Mouse (Mus musculus): Measurements from ENCODE around the gene Afg1l. TPM values are rescaled to one million over a fixed set of nuclear protein-coding genes. Genes with fewer than 3 reads are reported as not detected.
A peak's percentile ranks its signal among the peaks of the same experiment; 100 is the strongest.

The Afg1l gene
- polyA plus RNA-seq, 1 experiment from 2014 or later = 4.3 TPM

DNA sequence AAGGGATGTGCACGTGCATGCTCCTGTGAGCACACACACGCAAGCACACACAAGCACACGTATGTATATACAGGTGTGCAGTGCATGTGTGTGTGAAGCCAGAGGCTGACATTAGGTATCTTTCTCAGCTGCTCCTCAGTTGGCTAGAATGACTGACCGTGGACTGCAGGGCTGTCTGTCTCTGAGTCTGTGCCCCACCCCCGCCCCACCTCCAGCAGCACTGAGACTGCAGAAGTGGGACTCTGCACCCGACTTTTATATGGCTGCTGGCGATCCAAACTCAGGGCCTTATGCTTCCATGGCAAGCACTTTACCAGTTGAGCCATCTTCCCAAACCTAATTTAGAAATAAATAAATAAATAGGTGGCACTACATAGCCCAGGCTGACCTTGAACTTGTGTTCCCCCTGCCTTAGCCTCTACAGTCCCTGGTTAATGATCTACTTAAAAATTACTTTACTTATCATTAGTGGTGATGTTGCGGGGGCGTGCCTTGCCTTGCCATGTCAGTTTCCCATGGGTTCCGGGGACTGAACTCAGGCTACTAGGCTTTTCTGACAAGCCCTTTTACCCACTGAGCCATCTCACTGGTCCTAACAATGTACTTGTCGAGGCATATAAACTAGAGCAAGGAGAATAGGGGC is 136.4 kb downstream of the Afg1l start:
- H3K4me1 ChIP-seq = peaks cover 56% of the 10 kb centered on the region
- no peak overlapping the region for H3K27ac ChIP-seq
- WGBS = 81% methylated on average over 11 of the region's 11 CpGs
- no peaks in the 10 kb centered on the region for H3K9me3 ChIP-seq
- no peak overlapping the region for H3K4me3 ChIP-seq (replicated peaks)
- H3K4me2 ChIP-seq = no peak overlapping the region
- ATAC-seq (ENCODE audit: low FRiP score) = no peak
- H3K9ac ChIP-seq = no peak overlapping the region
- no peaks in the 10 kb centered on the region for H3K36me3 ChIP-seq (replicated peaks)
- H3K27me3 ChIP-seq = peaks cover 14% of the 10 kb centered on the region

DNA sequence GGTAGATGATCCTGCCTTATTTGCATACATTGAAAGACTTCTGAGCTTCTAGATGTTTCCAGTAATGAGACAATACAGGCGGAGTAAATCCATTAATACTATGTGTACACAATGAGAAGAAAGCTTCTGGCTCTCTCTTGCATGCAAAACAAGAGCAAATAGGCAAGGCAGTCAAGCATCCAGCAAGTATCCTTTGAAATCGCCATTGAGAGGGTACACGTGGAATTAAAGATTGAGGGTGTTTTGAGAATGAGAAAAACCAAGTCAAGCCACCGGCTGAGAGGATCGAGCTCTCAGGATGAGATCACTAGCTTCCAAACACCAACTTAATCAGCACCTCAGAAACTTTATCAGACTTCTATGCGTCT is 138.0 kb downstream of the Afg1l start:
- Histone ChIP-seq H3K36me3 (replicated peaks) (no peaks in the 10 kb centered on the region), H3K4me1 (peaks cover 46% of the 10 kb centered on the region), H3K9ac (no peak overlapping the region), H3K9me3 (no peaks in the 10 kb centered on the region), H3K27ac (peak overlapping the region; percentile 66), H3K4me2 (peak overlapping the region; percentile 17; the same call in 1 of the 2 replicates), H3K27me3 (peaks cover 22% of the 10 kb centered on the region), H3K4me3 (replicated peaks) (no peak overlapping the region)
- ATAC-seq (ENCODE audit: low FRiP score) = no peak
- WGBS = 10% methylated on average over 6 of the region's 6 CpGs

DNA sequence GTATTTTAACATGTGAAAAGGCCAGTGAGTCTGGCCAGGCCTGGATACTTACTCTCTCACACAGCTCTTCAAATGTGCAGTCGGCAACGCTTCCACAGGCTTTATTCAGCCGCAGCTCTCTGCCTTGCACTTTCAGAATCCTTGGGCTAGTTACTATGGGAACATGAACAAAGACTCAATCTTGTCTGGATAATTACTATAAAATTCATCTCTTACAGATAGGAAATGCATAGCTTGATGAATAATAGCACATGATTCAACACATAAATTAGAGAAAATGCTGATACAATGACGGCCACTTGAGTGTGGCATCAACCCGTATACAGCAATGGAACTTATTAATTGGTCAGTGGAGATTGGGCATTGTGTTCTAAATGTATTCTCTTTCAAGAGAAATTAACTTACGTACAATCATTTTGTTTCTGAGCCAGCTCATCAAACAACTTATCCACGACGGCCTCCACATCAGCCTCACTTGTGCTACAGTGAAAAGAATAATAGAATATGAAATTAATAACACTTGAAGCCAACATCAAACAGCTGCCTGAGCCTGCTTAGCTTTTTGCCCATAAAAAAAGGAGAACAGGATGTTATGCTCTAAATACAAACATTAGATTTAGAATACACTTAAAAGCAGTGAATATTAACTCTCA is 138.5 kb downstream of the Afg1l start:
- Histone ChIP-seq H3K9me3 (no peaks in the 10 kb centered on the region), H3K4me1 (peaks cover 46% of the 10 kb centered on the region), H3K27ac (peak overlapping the region; percentile 69), H3K27me3 (peaks cover 22% of the 10 kb centered on the region), H3K4me3 (replicated peaks) (no peak overlapping the region), H3K9ac (no peak overlapping the region), H3K4me2 (peak overlapping the region; percentile 8; the same call in 1 of the 2 replicates), H3K36me3 (replicated peaks) (no peaks in the 10 kb centered on the region)
- WGBS = 17% methylated on average over 8 of the region's 8 CpGs
- ATAC-seq (ENCODE audit: low FRiP score) = peak; percentile 77; the same call in 1 of the 2 replicates

DNA sequence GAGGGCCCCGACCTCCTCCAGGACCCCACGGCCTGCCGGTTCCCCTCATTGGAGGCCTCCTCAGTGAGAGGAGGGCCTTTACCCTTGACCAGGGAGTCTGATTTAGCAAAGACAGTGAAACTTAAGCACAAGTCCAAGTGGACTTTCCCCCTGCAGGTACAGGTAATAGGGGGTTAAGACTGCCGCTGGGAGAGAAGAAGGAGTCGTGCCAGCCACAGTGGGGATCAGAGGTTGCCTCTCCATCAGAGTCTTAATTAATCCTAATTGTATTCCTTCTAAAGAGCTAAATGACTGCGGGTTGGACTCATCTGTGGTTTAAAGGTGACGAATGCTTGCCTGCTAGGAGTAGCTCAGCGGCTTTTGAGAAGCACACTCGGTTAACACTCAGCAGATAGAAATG is 139.9 kb downstream of the Afg1l start:
- Histone ChIP-seq H3K4me3 (replicated peaks) (no peak overlapping the region), H3K27ac (0 out of 2 replicates have a peak overlapping the region, but pooled peaks have one; percentile 25), H3K4me2 (no peak overlapping the region), H3K9ac (peak overlapping the region; percentile 36; the same call in 1 of the 2 replicates), H3K36me3 (replicated peaks) (no peaks in the 10 kb centered on the region), H3K4me1 (peaks cover 46% of the 10 kb centered on the region), H3K9me3 (no peaks in the 10 kb centered on the region), H3K27me3 (peaks cover 22% of the 10 kb centered on the region)
- 25% methylated on average over 9 of the region's 9 CpGs for WGBS
- no peak for ATAC-seq (ENCODE audit: low FRiP score)

DNA sequence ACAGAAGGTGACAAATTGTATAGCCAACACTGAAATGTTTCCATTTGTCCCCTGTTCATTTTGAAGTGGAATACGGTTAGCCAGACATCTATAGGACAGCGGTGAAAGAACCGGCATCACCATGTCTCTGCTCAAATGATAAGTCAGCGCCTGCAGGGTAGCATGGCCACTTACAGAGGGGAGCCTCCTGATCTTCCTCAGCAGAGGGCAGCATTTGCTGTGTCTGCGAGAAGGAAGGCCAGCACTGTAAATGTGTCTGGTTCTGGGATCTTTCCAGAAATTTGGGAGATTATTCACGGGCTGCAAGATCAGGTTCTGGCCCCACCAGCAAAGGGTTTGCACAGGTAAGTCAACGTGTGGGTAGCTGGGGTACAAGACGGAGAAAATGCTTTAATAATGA is 150.8 kb downstream of the Afg1l start:
- Histone ChIP-seq H3K9me3 (no peaks in the 10 kb centered on the region), H3K36me3 (replicated peaks) (no peaks in the 10 kb centered on the region), H3K4me1 (peaks cover 3% of the 10 kb centered on the region; the same call in 1 of the 2 replicates), H3K4me2 (no peak overlapping the region), H3K27ac (no peak overlapping the region), H3K9ac (no peak overlapping the region), H3K4me3 (replicated peaks) (no peak overlapping the region), H3K27me3 (peaks cover 2% of the 10 kb centered on the region; the same call in 1 of the 2 replicates)
- 71% methylated on average over 8 of the region's 8 CpGs for WGBS
- ATAC-seq (ENCODE audit: low FRiP score) = no peak

DNA sequence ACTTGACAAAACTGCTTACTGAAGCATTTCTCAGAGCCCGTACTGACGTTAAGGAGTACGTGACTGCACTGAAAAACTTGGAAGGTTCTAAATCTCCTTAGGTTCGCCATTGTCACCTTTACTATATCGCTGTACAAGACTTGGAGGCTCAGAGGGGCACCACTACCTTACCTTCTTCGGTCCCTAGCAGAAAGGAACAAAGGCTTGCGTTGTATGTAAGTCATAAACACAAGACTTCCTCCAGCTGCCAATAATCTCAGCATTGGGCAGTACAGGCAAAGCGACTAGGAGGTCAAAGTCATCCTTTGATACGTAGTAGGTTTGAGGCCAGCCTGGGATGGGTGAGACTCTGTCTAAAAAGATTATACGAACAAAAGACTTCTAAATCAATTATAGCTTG is 153.1 kb downstream of the Afg1l start:
- Histone ChIP-seq H3K36me3 (replicated peaks) (no peaks in the 10 kb centered on the region), H3K9me3 (no peaks in the 10 kb centered on the region), H3K9ac (no peak overlapping the region), H3K4me1 (peaks cover 3% of the 10 kb centered on the region; the same call in 1 of the 2 replicates), H3K4me2 (no peak overlapping the region), H3K4me3 (replicated peaks) (no peak overlapping the region), H3K27me3 (no peaks in the 10 kb centered on the region), H3K27ac (no peak overlapping the region)
- no peak for ATAC-seq (ENCODE audit: low FRiP score)
- 74% methylated on average over 10 of the region's 10 CpGs for whole genome bisulfite sequencing

DNA sequence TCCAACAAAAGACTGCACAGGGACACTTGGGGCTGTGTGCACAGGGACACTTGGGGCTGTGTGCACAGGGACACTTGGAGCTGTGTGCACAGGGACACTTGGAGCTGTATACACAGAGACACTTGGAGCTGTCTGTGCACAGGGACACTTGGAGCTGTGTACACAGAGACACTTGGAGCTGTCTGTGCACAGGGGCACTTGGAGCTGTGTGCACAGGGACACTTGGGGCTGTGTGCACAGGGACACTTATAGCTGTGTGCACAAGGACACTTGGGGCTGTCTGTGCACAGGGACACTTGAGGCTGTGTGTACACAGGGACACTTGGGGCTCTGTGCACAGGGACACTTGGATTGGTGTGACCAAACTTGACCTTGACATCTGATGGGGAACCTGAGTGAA is 154.4 kb downstream of the Afg1l start:
- H3K27me3 ChIP-seq = no peaks in the 10 kb centered on the region
- peaks cover 3% of the 10 kb centered on the region; the same call in 1 of the 2 replicates for H3K4me1 ChIP-seq
- no peak overlapping the region for H3K4me3 ChIP-seq (replicated peaks)
- no peaks in the 10 kb centered on the region for H3K9me3 ChIP-seq
- no peak overlapping the region for H3K9ac ChIP-seq
- ATAC-seq (ENCODE audit: low FRiP score) = no peak
- no peak overlapping the region for H3K4me2 ChIP-seq
- no peak overlapping the region for H3K27ac ChIP-seq
- H3K36me3 ChIP-seq (replicated peaks) = no peaks in the 10 kb centered on the region

DNA sequence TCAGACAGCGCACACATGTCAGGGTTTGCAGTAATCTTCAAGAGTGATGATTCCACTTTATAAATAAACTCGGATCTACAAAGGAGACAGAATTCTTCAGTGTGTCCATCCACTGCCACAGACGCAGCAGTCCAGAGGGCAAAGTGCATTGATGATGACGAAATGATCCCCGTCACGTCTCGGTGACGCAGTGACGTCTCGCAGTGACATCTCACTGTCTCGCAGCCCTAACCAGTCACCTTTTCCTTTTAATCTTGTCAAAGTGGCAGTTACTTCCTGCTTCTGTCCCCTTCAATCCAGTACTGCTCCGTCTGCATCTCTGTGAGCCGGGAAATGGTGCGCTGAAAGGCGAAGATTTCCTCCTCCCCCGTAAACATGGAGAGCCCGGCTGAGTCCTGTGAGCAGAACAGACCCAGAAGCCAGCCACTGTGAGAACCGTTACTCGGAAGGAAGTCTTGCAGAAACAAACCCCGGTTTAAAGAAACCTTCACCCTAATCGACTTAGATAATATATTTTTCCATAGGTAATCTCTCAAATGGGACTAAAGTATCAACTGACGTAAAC is 165.1 kb downstream of the Afg1l start:
- no peaks in the 10 kb centered on the region for H3K9me3 ChIP-seq
- H3K27me3 ChIP-seq = 0 out of 2 replicates have a peak, but pooled peaks cover 7% of the 10 kb centered on the region
- WGBS = 88% methylated on average over 22 of the region's 22 CpGs
- no peak overlapping the region for H3K9ac ChIP-seq
- H3K4me2 ChIP-seq = no peak overlapping the region
- H3K4me1 ChIP-seq = peaks cover 3% of the 10 kb centered on the region; the same call in 1 of the 2 replicates
- no peak for ATAC-seq (ENCODE audit: low FRiP score)
- no peaks in the 10 kb centered on the region for H3K36me3 ChIP-seq (replicated peaks)
- H3K27ac ChIP-seq = no peak overlapping the region
- no peak overlapping the region for H3K4me3 ChIP-seq (replicated peaks)

DNA sequence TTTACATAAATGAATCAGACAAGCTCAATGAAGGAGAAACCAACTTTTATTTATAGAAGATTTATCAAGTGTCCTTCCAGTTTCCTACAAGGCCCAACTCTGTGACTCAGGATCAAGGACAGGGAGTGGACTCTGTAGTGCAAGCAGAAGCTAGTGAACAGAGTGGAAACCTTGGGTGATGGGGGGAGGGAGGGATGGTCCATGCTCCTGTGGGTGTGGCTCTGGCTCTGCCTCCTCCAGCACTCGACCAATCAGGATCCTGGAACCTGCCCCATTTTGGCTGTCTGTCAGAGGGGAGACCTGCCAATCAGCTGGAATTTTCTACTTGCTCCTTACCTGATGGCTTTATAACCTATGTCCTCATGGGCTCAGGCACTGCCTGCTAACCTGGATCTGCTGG is 165.8 kb downstream of the Afg1l start:
- Histone ChIP-seq H3K4me1 (peaks cover 7% of the 10 kb centered on the region), H3K9ac (no peak overlapping the region), H3K27me3 (0 out of 2 replicates have a peak, but pooled peaks cover 7% of the 10 kb centered on the region), H3K4me2 (no peak overlapping the region), H3K27ac (no peak overlapping the region), H3K36me3 (replicated peaks) (no peaks in the 10 kb centered on the region), H3K9me3 (no peaks in the 10 kb centered on the region), H3K4me3 (replicated peaks) (no peak overlapping the region)
- 65% methylated on average over 1 of the region's 1 CpGs for WGBS
- ATAC-seq (ENCODE audit: low FRiP score) = no peak

DNA sequence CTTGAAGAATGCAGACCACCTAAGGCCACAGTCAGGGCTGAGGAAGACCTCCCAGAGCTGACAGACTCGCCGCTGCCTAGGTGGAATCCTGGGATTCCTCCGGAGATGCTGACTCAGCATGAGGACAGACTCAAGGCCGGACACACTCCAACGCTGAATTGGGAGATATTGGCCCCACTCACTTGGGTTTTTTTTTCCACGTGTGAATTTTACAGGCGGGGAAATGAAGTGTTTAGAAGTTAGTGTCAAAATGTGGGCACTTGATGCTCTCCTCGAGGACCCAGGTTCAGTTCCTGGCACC is 169.7 kb downstream of the Afg1l start:
- no peak overlapping the region for H3K9ac ChIP-seq
- no peak overlapping the region for H3K27ac ChIP-seq

DNA sequence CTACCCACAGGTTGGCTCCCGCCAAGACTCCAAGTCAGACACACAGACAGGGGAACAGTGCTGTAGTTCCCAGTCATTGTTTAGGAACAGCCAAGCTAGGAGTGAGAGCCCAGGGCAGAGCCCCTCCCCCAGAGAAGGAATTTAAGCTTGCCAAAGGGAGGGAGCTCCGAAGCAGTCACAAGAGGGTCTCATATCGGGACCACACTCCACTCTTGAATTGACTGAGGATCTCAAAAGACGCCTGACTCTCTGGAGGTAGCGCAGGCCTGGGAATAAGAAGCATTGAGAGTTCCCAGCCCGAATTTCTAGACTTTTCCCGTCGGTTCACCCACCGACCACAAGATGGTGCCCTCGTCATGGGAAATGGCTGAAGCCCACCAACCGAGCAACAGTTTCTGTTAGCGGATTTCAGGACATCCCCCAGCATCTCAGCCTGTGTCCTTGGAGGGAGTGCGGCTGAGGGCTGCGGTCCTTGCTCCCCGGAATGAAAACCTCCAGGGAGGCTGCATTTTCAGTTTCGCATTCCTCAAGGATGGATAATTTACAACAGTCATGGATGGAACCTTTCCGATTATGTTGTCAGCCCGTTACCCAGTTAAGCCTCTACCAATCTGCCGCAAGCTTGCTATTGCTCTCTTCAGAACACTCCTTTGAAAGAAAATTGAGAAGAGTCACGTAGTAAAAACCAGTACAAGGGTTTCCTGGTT is 170.2 kb downstream of the Afg1l start:
- H3K27me3 ChIP-seq = 0 out of 2 replicates have a peak, but pooled peaks cover 7% of the 10 kb centered on the region
- no peaks in the 10 kb centered on the region for H3K36me3 ChIP-seq (replicated peaks)
- H3K9ac ChIP-seq = no peak overlapping the region
- ATAC-seq (ENCODE audit: low FRiP score) = peak; percentile 80
- no peaks in the 10 kb centered on the region for H3K9me3 ChIP-seq
- peak overlapping the region; percentile 16 for H3K4me3 ChIP-seq (replicated peaks)
- peaks cover 7% of the 10 kb centered on the region for H3K4me1 ChIP-seq
- peak overlapping the region; percentile 46 for H3K4me2 ChIP-seq
- H3K27ac ChIP-seq = no peak overlapping the region
- WGBS = 4% methylated on average over 20 of the region's 20 CpGs

More for the DNA sequence above, 169.7 kb downstream of the Afg1l start:
- H3K9me3 ChIP-seq = no peaks in the 10 kb centered on the region
- ATAC-seq (ENCODE audit: low FRiP score) = peak; percentile 56; the same call in 1 of the 2 replicates
- H3K4me1 ChIP-seq = peaks cover 7% of the 10 kb centered on the region
- no peaks in the 10 kb centered on the region for H3K36me3 ChIP-seq (replicated peaks)
- 0 out of 2 replicates have a peak, but pooled peaks cover 7% of the 10 kb centered on the region for H3K27me3 ChIP-seq
- H3K4me3 ChIP-seq (replicated peaks) = peak overlapping the region; percentile 16
- WGBS = 32% methylated on average over 8 of the region's 8 CpGs
- peak overlapping the region; percentile 46 for H3K4me2 ChIP-seq

DNA sequence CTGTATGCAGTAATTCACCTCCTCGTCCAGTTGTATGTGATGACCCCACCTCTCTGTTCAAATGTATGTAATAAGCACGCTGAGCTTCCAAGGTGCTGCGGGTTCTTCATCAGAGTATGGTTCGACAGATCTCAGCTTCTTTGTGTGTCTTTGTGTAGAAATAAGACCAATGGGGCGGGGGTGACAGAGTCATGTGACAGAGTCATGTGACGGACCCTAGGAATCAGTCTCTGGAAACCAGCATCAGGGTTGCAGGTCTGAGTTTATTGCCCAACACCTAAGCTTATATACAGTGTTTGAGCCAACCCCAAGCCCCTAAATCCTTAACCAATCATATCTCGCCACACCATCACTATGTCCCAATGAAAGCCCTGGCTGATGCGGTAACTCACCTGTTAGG is 171.9 kb downstream of the Afg1l start:
- no peak for ATAC-seq (ENCODE audit: low FRiP score)
- Histone ChIP-seq H3K9ac (no peak overlapping the region), H3K4me2 (no peak overlapping the region), H3K9me3 (no peaks in the 10 kb centered on the region), H3K36me3 (replicated peaks) (no peaks in the 10 kb centered on the region), H3K4me1 (peaks cover 7% of the 10 kb centered on the region), H3K4me3 (replicated peaks) (no peak overlapping the region), H3K27ac (no peak overlapping the region), H3K27me3 (0 out of 2 replicates have a peak, but pooled peaks cover 7% of the 10 kb centered on the region)
- WGBS = 91% methylated on average over 8 of the region's 8 CpGs

Data from forebrain, embryonic 12.5 days (tissue).